Comparison of ENCODE assay signal across 8 mouse cellular contexts in genomic region chr9:43879220-43879968, GRCm38 (mm10).
A peak's percentile ranks its signal among the peaks of the same experiment; 100 is the strongest.
DNase-seq lines count a peak whose midpoint lies in the region; ATAC-seq and TF ChIP-seq lines count a peak whose summit lies in the region.

No protein-coding gene starts in this region.

- no peak for DNase-seq in heart, postnatal 10 days
- no peak for DNase-seq in ES-E14 (ENCODE audit: low read depth, low spot score)
- DNase-seq in forebrain, embryonic 14.5 days (ENCODE audit: low spot score), result no peak
- peak; percentile 88 for DNase-seq in midbrain, embryonic 11.5 days (ENCODE audit: low spot score, missing footprints)
- no peak for DNase-seq in adrenal gland, postnatal 4 days (ENCODE audit: low spot score in 2 of 2)
- no peak for DNase-seq in testis, postnatal 14 days (ENCODE audit: low spot score)

- ATAC-seq in heart, embryonic 15.5 days (replicated peaks; ENCODE audit: insufficient number of reproducible peaks, insufficient read depth, low FRiP score, low read depth), result no peak
- peak; percentile 54 for ATAC-seq in forebrain, embryonic 14.5 days
- peak; percentile 61 for ATAC-seq in midbrain, embryonic 11.5 days (ENCODE audit: low FRiP score)
- no peak for ATAC-seq in megakaryocyte-erythroid progenitor cell, adult 5-6 weeks (replicated peaks; ENCODE audit: low FRiP score, low TSS enrichment, poor library complexity, severe bottlenecking)

- peak overlapping the region; percentile 54 for H3K4me2 ChIP-seq in heart, embryonic 15.5 days
- peak overlapping the region; percentile 59 for H3K4me2 ChIP-seq in forebrain, embryonic 14.5 days (ENCODE audit: low read length)
- H3K4me2 ChIP-seq in midbrain, embryonic 11.5 days, result peak overlapping the region; percentile 57

- H3K9me3 ChIP-seq in heart, embryonic 15.5 days (replicated peaks), result no peaks in the 10 kb centered on the region
- no peaks in the 10 kb centered on the region for H3K9me3 ChIP-seq in ES-E14 (ENCODE audit: control insufficient read depth, insufficient read depth, low read depth, low read length)
- no peaks in the 10 kb centered on the region for H3K9me3 ChIP-seq in forebrain, embryonic 14.5 days (replicated peaks; ENCODE audit: control insufficient read depth, low read length)
- H3K9me3 ChIP-seq in midbrain, embryonic 11.5 days (ENCODE audit: control insufficient read depth, low read length), result no peaks in the 10 kb centered on the region

- H3K4me3 ChIP-seq in heart, embryonic 15.5 days, result peak overlapping the region; percentile 28
- peak overlapping the region; percentile 20 to 22; a peak in 1 of 4 replicates for H3K4me3 ChIP-seq in ES-E14 (ENCODE audit: insufficient read depth in 1 of 2, low read depth in 1 of 2, low read length in 2 of 2, poor library complexity in 1 of 2, severe bottlenecking in 1 of 2)
- peak overlapping the region; percentile 31 for H3K4me3 ChIP-seq in forebrain, embryonic 14.5 days (ENCODE audit: low read depth, low read length)
- H3K4me3 ChIP-seq in midbrain, embryonic 11.5 days (ENCODE audit: low read depth, low read length), result peak overlapping the region; percentile 31

- intact Hi-C loops in heart, postnatal 10 days (cut with DNase I), result no loop called here

- H3K27me3 ChIP-seq in heart, embryonic 15.5 days, result peaks cover 64% of the 10 kb centered on the region
- peaks cover 9% of the 10 kb centered on the region; the same call in 1 of the 2 replicates for H3K27me3 ChIP-seq in forebrain, embryonic 14.5 days (replicated peaks; ENCODE audit: control insufficient read depth, insufficient read depth, low read length)
- peaks cover 27% of the 10 kb centered on the region for H3K27me3 ChIP-seq in midbrain, embryonic 11.5 days (ENCODE audit: control insufficient read depth, insufficient read depth, low read length)

- 2% methylated on average over 24 of the region's 24 CpGs for WGBS in heart, embryonic 15.5 days
- WGBS in forebrain, embryonic 14.5 days, result 2% methylated on average over 24 of the region's 24 CpGs
- 3% methylated on average over 24 of the region's 24 CpGs for WGBS in midbrain, embryonic 11.5 days

- no peak overlapping the region for H3K9ac ChIP-seq in heart, embryonic 15.5 days
- H3K9ac ChIP-seq in ES-E14 (ENCODE audit: insufficient read depth, low read depth, low read length, poor library complexity, severe bottlenecking), result no peak overlapping the region
- H3K9ac ChIP-seq in forebrain, embryonic 14.5 days (ENCODE audit: low read length), result peak overlapping the region; percentile 51
- peak overlapping the region; percentile 40 for H3K9ac ChIP-seq in midbrain, embryonic 11.5 days (ENCODE audit: low read length)

- peaks cover 15% of the 10 kb centered on the region for H3K4me1 ChIP-seq in heart, embryonic 15.5 days (replicated peaks)
- H3K4me1 ChIP-seq in ES-E14 (ENCODE audit: control insufficient read depth in 2 of 2, insufficient read depth in 2 of 2, low read length in 2 of 2, poor library complexity in 1 of 2), result peaks cover 2% of the 10 kb centered on the region in 2 experiments; a peak in 1 of 4 replicates
- H3K4me1 ChIP-seq in forebrain, embryonic 14.5 days (ENCODE audit: control insufficient read depth, insufficient read depth, low read length), result peaks cover 12% of the 10 kb centered on the region
- peaks cover 12% of the 10 kb centered on the region for H3K4me1 ChIP-seq in midbrain, embryonic 11.5 days (ENCODE audit: control insufficient read depth, insufficient read depth, low read length)

- H3K27ac ChIP-seq in heart, embryonic 15.5 days, result no peak overlapping the region
- no peak overlapping the region for H3K27ac ChIP-seq in ES-E14 (ENCODE audit: insufficient read depth, low read depth, low read length, poor library complexity, severe bottlenecking)
- H3K27ac ChIP-seq in forebrain, embryonic 14.5 days (ENCODE audit: low read depth, low read length), result peak overlapping the region; percentile 5; the same call in 1 of the 2 replicates
- H3K27ac ChIP-seq in midbrain, embryonic 11.5 days (ENCODE audit: low read depth, low read length), result no peak overlapping the region

- H3K36me3 ChIP-seq in heart, embryonic 15.5 days, result no peaks in the 10 kb centered on the region
- no peaks in the 10 kb centered on the region for H3K36me3 ChIP-seq in ES-E14 (ENCODE audit: control insufficient read depth, insufficient read depth, low read length, poor library complexity, severe bottlenecking)
- no peaks in the 10 kb centered on the region for H3K36me3 ChIP-seq in forebrain, embryonic 14.5 days (ENCODE audit: control insufficient read depth, insufficient read depth, low read length)
- no peaks in the 10 kb centered on the region for H3K36me3 ChIP-seq in midbrain, embryonic 11.5 days (ENCODE audit: control insufficient read depth, insufficient read depth, low read length)

- in situ Hi-C loops in ES-E14 (cut with MboI; ENCODE audit: low sequenced_read_pairs in 2 of 2, unreplicated experiment in 2 of 2), result no loop called here

TF ChIP-seq in ES-E14, 5 proteins besides CTCF, POLR2A, EP300 and RAD21:
- TF ChIP-seq ZC3H11A (IDR thresholded peaks at IDR 0.05; ENCODE audit: borderline replicate concordance, low read depth, low read length) (no peak), CHD2 (IDR thresholded peaks at IDR 0.05; ENCODE audit: low read depth, low read length) (no peak), MAFK (IDR thresholded peaks at IDR 0.05; ENCODE audit: insufficient read depth, low read depth, low read length) (no peak), ZNF384 (IDR thresholded peaks at IDR 0.05; ENCODE audit: low read depth, low read length) (0 out of 2 replicates have a peak, but pooled peaks have one; percentile 34), HCFC1 (IDR thresholded peaks at IDR 0.05; ENCODE audit: borderline replicate concordance, insufficient read depth, low read length) (no peak)
TF ChIP-seq in ES-E14: peak in this region for 1.

Comparison
In these comparisons a context has a peak if more than half of its experiments do, and no peak if none do; other contexts are left out.
1. ATAC-seq: peak in forebrain, embryonic 14.5 days (single experiment) and midbrain, embryonic 11.5 days (single experiment); none in heart, embryonic 15.5 days (single experiment) and megakaryocyte-erythroid progenitor cell, adult 5-6 weeks (single experiment).
2. H3K9ac ChIP-seq: peak in forebrain, embryonic 14.5 days (single experiment) and midbrain, embryonic 11.5 days (single experiment); none in heart, embryonic 15.5 days (single experiment) and ES-E14 (single experiment).
3. Peak in every context shown above with its lines, with median percentiles within 50 percentile points of each other: H3K4me2 ChIP-seq and H3K4me3 ChIP-seq.